Mouse (Mus musculus): ENCODE results near the gene Yeats4. TPM values are rescaled to one million over a fixed set of nuclear protein-coding genes. Genes with fewer than 3 reads are reported as not detected.

Yeats4 gene
- polyA plus RNA-seq, 1 experiment from 2014 or later: 114 TPM

DNA sequence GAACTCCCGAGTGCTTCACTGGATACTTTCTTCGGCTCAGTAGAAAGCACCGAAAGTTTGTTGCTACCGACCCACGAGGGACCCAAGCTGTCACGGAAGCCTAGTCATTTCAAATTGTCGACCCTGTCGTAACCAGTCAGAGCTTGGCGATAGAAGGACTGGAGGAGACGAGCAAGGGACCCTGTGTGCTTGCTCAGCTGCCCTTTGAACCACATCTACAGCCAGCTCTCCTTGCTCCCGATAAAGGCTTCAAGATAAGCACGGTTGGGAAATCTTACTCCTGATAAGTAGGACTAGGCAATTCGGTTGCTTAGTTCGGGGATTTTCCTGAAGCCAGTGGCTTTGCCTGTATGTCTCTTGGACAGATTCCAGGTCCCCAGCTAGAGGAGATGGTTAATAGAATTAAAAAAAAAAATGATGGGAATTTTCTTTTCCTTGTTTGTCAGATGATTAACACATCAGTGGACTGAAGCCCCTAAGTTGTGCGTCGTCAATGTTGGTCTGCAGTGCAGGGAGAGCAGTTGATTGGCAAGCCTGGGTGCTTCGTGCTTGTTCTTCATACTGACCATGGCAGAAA is 21.2 kb downstream of the Yeats4 start:
- Histone ChIP-seq H3K4me2 (no peak overlapping the region), H3K4me1 (replicated peaks) (peaks cover 11% of the 10 kb centered on the region; the same call in 1 of the 2 replicates), H3K36me3 (no peaks in the 10 kb centered on the region), H3K27me3 (no peaks in the 10 kb centered on the region), H3K27ac (no peak overlapping the region), H3K9ac (replicated peaks) (no peak overlapping the region), H3K9me3 (no peaks in the 10 kb centered on the region), H3K4me3 (replicated peaks) (no peak overlapping the region)
- ATAC-seq (ENCODE audit: insufficient number of reproducible peaks, insufficient read depth, low FRiP score, low TSS enrichment, low read depth): no peak
- 73% methylated on average over 17 of the region's 17 CpGs for WGBS

DNA sequence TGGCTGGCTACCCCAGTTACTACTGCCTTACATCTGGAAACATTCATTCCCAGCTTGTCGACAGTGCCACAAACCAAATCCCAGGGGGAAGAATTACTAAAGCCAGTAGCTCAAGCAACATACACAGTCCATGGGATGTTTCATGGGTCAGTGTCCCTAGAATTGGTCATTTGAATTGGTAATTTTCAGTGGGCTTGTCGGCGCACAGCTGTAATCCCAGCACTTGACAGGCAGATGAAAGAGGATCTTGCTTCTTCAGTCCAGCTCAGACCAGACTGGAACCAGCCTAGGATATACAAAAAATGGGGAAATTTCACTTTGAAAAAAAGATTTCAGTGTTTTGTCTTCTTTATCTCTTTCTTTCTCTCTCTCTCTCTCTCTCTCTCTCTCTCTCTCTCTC is 24.6 kb downstream of the Yeats4 start:
- Histone ChIP-seq H3K9me3 (no peaks in the 10 kb centered on the region), H3K4me3 (replicated peaks) (no peak overlapping the region), H3K9ac (replicated peaks) (no peak overlapping the region), H3K36me3 (no peaks in the 10 kb centered on the region), H3K27ac (no peak overlapping the region), H3K4me2 (no peak overlapping the region), H3K4me1 (replicated peaks) (peaks cover 11% of the 10 kb centered on the region; the same call in 1 of the 2 replicates), H3K27me3 (no peaks in the 10 kb centered on the region)
- ATAC-seq (ENCODE audit: insufficient number of reproducible peaks, insufficient read depth, low FRiP score, low TSS enrichment, low read depth): no peak
- 51% methylated on average over 3 of the region's 3 CpGs for WGBS

DNA sequence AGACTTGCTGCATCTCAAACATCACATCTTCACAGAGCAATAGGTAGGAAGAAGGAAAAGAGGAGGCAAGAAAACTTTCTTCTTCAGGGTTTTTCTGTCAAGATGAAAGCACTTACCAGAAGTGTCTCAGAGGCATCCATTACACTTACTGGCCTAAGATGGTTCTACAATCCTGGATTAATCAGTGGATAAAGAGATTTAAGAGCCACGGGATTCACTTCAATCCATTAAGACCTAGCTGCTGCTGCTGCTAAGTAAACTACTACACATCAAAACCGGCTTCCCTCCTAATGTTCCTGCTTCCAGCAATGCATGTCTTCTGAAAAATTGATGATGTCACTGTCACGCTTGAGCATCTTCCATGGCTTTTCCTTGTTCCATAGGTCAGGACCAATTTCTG is 27.6 kb downstream of the Yeats4 start:
- 90% methylated on average over 3 of the region's 3 CpGs for WGBS
- H3K4me1 ChIP-seq (replicated peaks): peaks cover 4% of the 10 kb centered on the region; the same call in 1 of the 2 replicates
- ATAC-seq (ENCODE audit: insufficient number of reproducible peaks, insufficient read depth, low FRiP score, low TSS enrichment, low read depth): no peak

DNA sequence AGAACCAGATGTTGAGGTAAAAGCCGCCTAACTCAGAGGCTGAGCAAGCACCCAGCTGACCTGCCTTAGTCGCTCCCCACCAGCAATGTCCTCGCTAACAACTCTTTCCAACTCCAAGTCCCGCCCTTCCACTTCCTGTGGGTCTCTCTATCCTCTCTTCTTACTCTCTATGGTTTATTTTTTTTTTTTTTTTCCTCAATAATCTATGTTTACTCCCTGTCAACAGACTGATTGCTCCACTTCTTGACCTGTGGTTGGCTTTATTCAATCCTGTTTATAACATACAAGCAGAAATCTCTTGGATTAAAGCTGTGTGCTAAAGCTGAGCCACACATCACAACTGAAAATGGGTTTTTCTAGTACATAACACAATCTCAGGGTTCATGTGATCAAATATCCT is 28.6 kb downstream of the Yeats4 start:
- Histone ChIP-seq H3K27ac (no peak overlapping the region), H3K9ac (replicated peaks) (no peak overlapping the region), H3K4me3 (replicated peaks) (no peak overlapping the region), H3K9me3 (no peaks in the 10 kb centered on the region), H3K4me2 (no peak overlapping the region), H3K36me3 (no peaks in the 10 kb centered on the region), H3K27me3 (no peaks in the 10 kb centered on the region), H3K4me1 (replicated peaks) (peaks cover 4% of the 10 kb centered on the region; the same call in 1 of the 2 replicates)
- WGBS: 93% methylated on average over 4 of the region's 4 CpGs
- no peak for ATAC-seq (ENCODE audit: insufficient number of reproducible peaks, insufficient read depth, low FRiP score, low TSS enrichment, low read depth)

More for the DNA sequence above, 27.6 kb downstream of the Yeats4 start:
- H3K27me3 ChIP-seq: no peaks in the 10 kb centered on the region
- H3K4me2 ChIP-seq: no peak overlapping the region
- H3K27ac ChIP-seq: no peak overlapping the region
- H3K36me3 ChIP-seq: no peaks in the 10 kb centered on the region
- no peaks in the 10 kb centered on the region for H3K9me3 ChIP-seq
- no peak overlapping the region for H3K4me3 ChIP-seq (replicated peaks)
- no peak overlapping the region for H3K9ac ChIP-seq (replicated peaks)

DNA sequence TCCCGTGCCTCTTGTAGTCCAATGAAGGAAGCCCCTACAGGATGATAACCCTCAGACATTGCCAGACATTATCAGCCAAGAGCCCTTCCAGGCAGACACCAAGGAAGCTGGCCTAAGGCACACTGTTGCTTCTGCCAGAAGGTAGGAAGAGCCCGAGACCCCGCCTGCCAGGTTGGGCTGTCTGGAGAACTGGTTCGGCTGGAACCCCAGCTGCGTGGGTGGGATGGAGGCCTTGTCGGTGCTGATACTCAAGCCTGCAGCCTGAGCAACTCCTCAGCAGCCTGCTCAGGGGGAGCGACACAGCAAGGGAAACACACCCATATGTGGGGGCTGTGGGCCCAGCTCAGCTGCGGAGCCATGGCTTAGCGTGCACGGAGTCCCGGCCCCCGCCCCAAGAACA is 29.3 kb downstream of the Yeats4 start:
- Histone ChIP-seq H3K9ac (replicated peaks) (no peak overlapping the region), H3K4me1 (replicated peaks) (peaks cover 4% of the 10 kb centered on the region; the same call in 1 of the 2 replicates), H3K9me3 (no peaks in the 10 kb centered on the region), H3K4me3 (replicated peaks) (no peak overlapping the region), H3K36me3 (no peaks in the 10 kb centered on the region), H3K27ac (no peak overlapping the region), H3K4me2 (no peak overlapping the region), H3K27me3 (no peaks in the 10 kb centered on the region)
- ATAC-seq (ENCODE audit: insufficient number of reproducible peaks, insufficient read depth, low FRiP score, low TSS enrichment, low read depth): no peak
- WGBS: 93% methylated on average over 12 of the region's 12 CpGs

DNA sequence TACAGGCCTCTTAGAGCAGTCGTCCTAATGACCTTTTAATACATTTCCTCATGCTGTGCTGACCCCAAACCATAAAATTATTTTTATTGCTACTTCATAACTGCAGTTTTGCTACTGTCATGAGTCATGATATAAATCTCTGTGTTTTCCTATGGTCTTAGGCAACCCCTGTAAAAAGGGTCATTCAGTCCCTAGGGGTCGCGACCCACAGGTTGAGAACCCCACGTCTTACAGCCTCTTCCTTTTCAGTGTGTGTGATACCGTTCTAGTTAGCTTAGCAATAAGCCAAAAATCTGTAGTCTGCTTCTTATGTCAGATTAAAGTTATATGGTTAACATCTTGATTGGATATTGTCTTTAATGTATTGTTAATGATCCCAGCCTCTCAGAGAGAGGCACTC is 30.9 kb downstream of the Yeats4 start:
- Histone ChIP-seq H3K4me3 (replicated peaks) (no peak overlapping the region), H3K36me3 (no peaks in the 10 kb centered on the region), H3K27ac (no peak overlapping the region), H3K27me3 (no peaks in the 10 kb centered on the region), H3K9me3 (no peaks in the 10 kb centered on the region), H3K4me2 (no peak overlapping the region), H3K9ac (replicated peaks) (no peak overlapping the region), H3K4me1 (replicated peaks) (no peaks in the 10 kb centered on the region)
- no peak for ATAC-seq (ENCODE audit: insufficient number of reproducible peaks, insufficient read depth, low FRiP score, low TSS enrichment, low read depth)
- WGBS: 56% methylated on average over 5 of the region's 5 CpGs

DNA sequence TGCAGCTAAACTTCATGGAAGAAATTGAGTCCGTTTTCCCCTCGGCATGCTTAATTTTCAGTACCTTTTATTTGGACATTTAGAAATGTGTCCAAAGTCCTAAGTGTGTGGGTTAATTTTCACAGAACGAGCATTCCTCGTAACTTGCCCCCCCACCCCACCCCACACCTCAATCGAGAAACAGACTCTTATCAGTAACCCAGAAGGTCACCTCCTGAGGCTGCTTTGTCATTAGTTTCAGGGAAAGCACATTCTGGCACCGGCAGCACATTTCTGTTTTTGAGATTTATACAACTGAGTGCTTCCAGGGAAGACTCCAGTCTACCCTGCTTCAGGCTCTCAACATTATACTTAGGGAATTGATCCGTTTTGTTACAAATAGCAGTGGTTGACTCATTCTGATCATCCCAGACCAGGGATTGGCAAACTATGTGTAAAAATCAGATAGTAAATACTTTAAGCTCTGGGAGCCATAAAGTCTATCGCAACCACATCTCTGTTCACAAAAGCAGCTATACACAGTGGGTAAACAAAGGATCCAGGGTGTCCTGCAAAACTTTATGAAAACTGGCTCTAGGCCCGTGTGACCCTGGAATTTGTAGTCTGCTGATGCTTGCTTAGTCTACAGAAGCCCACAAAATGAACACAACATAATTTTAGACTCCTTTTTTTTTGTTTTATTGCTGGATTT is 38.8 kb downstream of the Yeats4 start:
- H3K27ac ChIP-seq: no peak overlapping the region
- no peaks in the 10 kb centered on the region for H3K9me3 ChIP-seq
- no peak overlapping the region for H3K9ac ChIP-seq (replicated peaks)
- H3K36me3 ChIP-seq: no peaks in the 10 kb centered on the region
- no peak overlapping the region for H3K4me3 ChIP-seq (replicated peaks)
- no peak overlapping the region for H3K4me2 ChIP-seq
- no peaks in the 10 kb centered on the region for H3K4me1 ChIP-seq (replicated peaks)
- no peak for ATAC-seq (ENCODE audit: insufficient number of reproducible peaks, insufficient read depth, low FRiP score, low TSS enrichment, low read depth)
- WGBS: 68% methylated on average over 9 of the region's 9 CpGs
- H3K27me3 ChIP-seq: no peaks in the 10 kb centered on the region

DNA sequence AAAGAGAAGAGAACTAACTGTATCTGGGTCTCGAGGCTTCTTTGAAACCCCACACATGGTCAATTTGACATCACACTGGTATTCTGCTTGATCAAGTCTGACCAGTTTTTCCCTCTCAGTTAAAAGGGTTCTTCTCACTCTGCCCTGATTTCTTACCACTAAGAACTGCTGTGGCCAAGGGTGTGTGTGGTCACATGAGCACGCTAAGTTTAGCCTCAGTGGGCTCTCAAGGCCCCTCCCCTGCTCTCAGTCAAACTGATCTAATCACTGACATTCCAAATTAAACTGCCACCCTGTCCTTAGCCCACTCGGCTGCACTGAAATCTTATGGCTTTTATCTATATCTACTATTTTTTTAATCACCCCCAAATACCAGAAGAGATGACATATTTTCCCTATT is 43.2 kb downstream of the Yeats4 start:
- ATAC-seq (ENCODE audit: insufficient number of reproducible peaks, insufficient read depth, low FRiP score, low TSS enrichment, low read depth): no peak
- Histone ChIP-seq H3K4me3 (replicated peaks) (no peak overlapping the region), H3K27ac (no peak overlapping the region), H3K9me3 (no peaks in the 10 kb centered on the region), H3K4me1 (replicated peaks) (no peaks in the 10 kb centered on the region), H3K27me3 (no peaks in the 10 kb centered on the region), H3K36me3 (no peaks in the 10 kb centered on the region), H3K9ac (replicated peaks) (no peak overlapping the region), H3K4me2 (no peak overlapping the region)
- 40% methylated on average over 3 of the region's 3 CpGs for WGBS

DNA sequence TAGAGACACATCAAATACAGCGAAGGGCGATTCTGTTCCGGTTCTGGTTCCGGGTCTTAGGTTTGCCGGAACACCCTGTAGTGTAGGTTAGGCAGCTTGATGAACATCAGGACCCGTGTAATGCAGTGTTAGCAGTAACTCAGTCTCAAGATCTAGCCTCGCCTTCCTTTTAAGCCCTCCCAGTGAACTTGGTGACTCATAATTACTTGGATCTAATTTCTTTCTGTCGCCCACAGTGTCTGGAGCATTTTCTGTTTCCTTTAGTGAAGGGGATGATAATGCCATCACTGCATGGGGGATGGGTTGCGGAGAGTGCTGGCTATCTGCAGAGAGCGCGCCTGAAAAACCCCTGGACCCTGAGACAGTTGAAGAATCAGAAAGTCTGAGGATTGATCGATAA is 49.7 kb downstream of the Yeats4 start:
- H3K27ac ChIP-seq: no peak overlapping the region
- 69% methylated on average over 12 of the region's 12 CpGs for WGBS
- H3K4me3 ChIP-seq (replicated peaks): no peak overlapping the region
- H3K36me3 ChIP-seq: no peaks in the 10 kb centered on the region
- no peak overlapping the region for H3K9ac ChIP-seq (replicated peaks)
- no peaks in the 10 kb centered on the region for H3K27me3 ChIP-seq
- H3K4me1 ChIP-seq (replicated peaks): no peaks in the 10 kb centered on the region; the same call in 1 of the 2 replicates
- H3K9me3 ChIP-seq: no peaks in the 10 kb centered on the region
- no peak overlapping the region for H3K4me2 ChIP-seq
- no peak for ATAC-seq (ENCODE audit: insufficient number of reproducible peaks, insufficient read depth, low FRiP score, low TSS enrichment, low read depth)

DNA sequence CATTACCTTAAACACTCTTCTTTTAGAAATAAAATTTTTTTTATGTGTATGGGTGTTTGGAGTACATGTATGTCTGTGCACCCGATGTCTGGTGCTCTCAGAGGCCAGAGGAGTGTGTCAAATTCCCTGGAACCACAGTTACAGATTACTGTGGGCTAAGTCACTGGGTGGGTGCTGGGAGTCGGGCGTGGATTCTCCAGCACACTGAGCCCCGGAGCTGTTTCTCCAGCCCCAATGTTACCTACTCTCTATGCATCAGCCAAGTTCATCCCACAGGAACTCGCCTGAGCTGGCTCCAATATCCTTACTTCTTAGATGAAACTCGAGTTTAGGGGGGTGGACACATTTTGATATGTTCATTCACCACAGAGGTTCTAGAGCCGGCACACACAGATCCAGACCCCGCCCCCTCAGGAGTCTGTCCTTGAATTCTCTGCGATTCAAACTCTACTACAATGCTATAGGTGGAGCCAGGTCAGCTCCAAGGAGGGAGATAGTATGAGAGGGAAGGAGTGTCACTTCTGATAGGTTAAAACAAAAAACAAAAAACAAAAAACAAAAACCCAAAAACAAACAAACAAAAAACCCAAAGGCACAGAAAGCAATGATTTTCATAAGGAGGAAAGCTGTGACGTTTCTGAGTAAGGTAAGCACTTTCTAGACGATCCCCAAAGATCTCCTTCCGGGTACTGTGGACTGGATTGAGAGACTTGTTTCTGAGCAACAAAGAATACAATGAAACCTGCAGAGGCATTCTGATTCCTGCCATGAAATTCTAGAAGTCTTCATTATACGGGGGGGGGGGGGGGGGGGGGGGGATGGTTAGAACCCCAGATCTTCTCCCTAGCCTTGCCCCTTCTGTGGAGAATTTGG is 50.5 kb downstream of the Yeats4 start:
- WGBS: 45% methylated on average over 13 of the region's 13 CpGs
- Histone ChIP-seq H3K36me3 (no peaks in the 10 kb centered on the region), H3K4me1 (replicated peaks) (no peaks in the 10 kb centered on the region; the same call in 1 of the 2 replicates), H3K27me3 (no peaks in the 10 kb centered on the region), H3K9ac (replicated peaks) (no peak overlapping the region), H3K4me3 (replicated peaks) (no peak overlapping the region), H3K9me3 (no peaks in the 10 kb centered on the region), H3K27ac (no peak overlapping the region), H3K4me2 (no peak overlapping the region; the same call in 1 of the 2 replicates)
- no peak for ATAC-seq (ENCODE audit: insufficient number of reproducible peaks, insufficient read depth, low FRiP score, low TSS enrichment, low read depth)

DNA sequence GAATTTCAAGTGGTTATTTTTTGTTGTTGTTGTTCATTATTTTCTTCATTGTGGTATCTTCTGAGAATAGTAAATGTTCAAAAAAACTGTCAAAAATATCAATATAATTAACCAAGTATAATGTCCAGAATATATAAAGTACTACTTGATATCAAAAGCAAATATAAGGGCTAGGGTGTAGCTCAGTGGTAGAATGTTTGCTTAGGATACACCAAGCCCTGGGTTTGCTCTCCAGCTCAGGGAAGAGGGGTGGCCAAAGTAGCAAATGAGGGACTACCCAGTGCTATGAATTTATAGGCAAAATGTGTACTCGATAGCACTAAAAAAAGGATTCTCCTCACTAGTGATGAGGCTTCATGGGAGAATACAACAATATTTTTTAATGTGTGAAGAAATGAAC is 51.2 kb downstream of the Yeats4 start:
- Histone ChIP-seq H3K4me3 (replicated peaks) (no peak overlapping the region), H3K4me2 (no peak overlapping the region), H3K27ac (no peak overlapping the region), H3K9me3 (no peaks in the 10 kb centered on the region), H3K9ac (replicated peaks) (no peak overlapping the region), H3K36me3 (no peaks in the 10 kb centered on the region), H3K4me1 (replicated peaks) (no peaks in the 10 kb centered on the region; the same call in 1 of the 2 replicates), H3K27me3 (no peaks in the 10 kb centered on the region)
- WGBS: 92% methylated on average over 1 of the region's 1 CpGs
- ATAC-seq (ENCODE audit: insufficient number of reproducible peaks, insufficient read depth, low FRiP score, low TSS enrichment, low read depth): no peak

Measured in limb, embryonic 12.5 days (tissue).